Mouse (Mus musculus) ZHBTc4 (cell line): Measurements from ENCODE around the gene Trappc1.

Experiments used
- DNase-seq: peaks from one replicate; pipeline ENCODE4 v3.0.0-alpha.2; 2011; ENCODE audit warnings: low read depth, low spot score

Gene Trappc1

DNA sequence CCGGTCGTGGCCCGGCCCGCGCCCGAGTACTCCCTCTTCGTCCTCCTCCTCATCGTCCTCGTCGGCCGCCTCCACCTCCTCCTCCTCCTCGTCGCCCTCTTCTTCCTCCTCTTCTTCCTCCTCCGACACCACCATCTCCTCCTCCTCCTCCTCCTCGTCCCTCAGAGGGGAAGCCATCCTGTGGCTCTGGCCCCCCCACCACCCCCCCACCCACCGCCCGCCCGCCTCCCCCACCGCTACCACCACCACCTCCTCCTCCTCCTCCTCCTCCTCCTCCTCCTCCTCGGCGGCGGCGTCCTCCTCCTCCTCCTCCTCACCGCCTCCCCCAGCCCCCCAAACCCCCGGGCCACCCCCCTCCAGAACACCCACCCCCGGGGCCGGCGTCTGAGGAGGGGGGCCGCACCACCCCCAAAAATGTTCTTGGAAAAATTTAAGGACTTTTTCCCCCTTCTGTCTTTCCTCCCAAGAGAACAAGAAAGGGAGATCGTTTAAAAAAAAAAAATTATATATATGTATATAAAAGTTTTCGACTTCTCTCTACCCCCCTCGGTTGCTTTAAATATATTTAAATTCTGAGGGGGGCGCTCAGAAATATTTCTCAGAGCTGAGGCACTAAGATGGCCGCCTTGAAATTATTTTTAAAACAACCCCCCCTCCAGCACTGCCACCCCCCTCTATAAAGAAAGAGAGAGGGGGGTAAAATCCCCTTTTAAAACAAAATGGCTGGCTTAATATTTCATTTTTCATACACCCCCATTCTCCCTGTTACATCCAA lies 45.6 kb downstream of the Trappc1 start, which contains the start of gene Chd3:
TSS of gene Chd3 (minus strand) at position 192 of the 775 bp plus-strand sequence.
- no peak for DNase-seq

DNA sequence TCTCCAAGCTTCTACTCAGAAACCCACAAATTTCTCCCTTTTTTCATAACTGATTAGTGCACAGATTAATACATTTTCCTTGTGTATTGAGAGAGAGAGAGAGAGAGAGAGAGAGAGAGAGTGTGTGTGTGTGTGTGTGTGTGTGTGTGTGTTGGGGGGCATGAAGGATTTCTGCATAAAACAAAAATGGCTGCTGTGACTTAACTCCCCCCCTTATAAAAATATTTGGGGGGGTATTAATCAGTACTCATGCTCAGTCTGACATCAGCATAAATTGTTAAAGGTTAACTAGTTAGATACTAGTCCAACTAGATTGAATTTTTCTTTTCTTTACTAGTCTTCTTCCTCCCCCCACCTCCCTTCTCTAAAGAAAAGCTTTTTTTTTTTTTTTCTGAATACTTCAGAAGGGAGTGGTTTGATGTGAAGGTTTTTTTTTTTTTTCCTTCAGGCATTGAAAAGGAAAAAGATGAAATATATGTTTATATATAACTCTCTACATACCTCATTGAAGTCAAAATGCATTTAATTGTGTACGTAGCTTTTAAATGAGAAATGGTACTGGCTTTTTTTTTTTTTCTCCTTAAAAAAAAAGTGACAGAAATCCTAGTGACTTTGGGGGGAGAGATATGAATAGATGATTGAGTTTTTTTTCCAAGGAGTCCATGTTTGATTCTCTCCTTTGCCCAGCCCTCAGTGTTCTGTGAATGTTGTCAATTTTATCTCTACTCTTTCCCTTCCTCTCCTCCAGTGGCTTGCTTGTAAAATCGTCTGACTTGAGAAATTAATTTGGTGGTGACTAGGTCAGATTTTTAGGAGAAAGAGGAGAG lies 46.4 kb downstream of the Trappc1 start:
- DNase-seq: no peak

DNA sequence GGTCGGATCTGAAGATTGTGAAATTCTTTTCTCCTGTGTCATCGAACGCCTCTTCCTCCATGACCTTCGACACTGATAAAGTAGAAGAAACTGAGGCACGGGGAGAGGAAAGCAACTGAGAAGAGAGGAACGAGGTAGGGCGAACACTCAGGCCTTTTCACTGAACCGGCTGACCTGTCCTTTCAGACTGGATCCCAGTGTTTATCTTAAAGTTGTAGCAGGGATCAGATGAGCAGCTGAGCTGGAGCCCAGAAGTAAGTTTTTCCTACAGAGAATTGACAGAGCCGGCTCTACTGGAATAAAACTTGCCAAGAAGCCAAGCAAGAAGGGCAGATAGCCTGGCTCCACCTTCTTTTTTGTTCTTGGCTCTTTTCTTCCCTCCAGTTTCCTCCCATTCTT lies 47.0 kb downstream of the Trappc1 start:
- DNase-seq: no peak

DNA sequence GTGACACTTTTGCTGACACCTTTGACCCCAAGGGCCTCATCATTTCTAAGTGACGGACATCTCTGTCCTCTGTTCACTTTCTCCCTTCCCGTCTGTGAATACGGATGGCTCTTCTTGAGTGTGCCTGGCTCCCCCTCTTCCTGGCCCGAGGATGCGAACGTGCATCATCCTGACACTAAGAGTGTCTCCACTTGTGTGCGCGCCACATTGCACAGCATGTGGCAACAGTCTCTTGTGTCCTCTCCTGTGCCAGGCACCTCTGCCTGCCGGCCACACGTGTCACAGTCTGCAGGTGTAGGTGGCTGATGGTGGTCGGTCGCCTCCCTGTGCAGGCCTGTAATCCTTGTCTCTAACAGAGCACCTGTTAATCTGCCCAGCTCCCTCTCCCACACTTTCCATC lies 47.8 kb downstream of the Trappc1 start:
- DNase-seq: no peak

DNA sequence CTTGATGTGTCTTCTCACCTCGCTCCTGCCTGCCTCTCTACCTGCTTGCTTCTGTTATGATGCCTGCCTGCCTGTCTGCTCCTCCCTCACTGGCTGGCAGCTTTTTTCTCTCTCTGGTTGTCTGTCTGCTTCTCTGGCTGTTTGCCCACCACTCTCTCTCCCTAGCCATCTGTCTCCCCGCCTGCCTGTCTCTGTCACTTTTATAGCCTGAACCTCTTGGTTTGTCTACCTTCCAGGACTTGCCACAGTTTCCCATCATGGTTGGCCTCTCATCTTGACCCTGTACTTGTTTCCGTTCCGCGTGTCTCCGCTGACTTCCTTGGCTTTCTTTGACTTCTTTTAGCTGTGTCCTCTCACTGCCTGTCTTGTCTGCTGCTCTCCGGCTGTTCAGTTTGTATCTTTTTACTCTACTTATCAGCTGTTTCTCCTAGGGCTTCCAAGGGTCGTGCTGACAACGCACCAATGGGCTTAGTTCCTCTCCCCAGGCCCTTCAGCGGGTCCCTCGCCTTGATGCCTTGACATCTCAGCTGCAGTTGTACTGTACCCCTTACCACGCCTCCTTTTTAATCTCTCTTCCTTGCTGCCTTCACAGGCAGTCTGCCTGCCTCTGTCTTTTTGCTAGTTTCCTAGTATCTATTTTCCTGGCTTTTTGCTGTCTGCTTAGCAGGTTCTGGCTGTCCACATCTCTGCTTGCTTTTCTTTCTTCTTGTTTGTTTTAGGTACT lies 48.4 kb downstream of the Trappc1 start:
- DNase-seq: no peak

DNA sequence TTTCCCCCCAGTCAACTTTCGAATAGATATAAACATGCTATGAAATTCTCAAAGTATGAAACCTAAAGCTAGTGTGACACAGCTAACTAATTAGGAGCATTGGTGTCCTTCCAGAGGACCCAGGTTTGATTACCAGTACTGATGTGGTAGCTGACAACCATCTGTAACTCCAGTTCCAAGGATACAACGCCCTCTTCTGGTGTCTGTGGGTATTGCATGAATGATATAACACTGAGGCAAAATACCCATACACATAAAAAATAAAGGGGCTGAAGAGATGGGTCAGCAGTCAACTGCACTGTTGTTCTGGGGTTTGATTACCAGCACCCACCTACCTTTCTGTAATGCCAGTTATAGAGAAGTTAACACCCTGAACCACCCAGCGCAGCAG lies 49.0 kb downstream of the Trappc1 start:
- peak; percentile 69 for DNase-seq

DNA sequence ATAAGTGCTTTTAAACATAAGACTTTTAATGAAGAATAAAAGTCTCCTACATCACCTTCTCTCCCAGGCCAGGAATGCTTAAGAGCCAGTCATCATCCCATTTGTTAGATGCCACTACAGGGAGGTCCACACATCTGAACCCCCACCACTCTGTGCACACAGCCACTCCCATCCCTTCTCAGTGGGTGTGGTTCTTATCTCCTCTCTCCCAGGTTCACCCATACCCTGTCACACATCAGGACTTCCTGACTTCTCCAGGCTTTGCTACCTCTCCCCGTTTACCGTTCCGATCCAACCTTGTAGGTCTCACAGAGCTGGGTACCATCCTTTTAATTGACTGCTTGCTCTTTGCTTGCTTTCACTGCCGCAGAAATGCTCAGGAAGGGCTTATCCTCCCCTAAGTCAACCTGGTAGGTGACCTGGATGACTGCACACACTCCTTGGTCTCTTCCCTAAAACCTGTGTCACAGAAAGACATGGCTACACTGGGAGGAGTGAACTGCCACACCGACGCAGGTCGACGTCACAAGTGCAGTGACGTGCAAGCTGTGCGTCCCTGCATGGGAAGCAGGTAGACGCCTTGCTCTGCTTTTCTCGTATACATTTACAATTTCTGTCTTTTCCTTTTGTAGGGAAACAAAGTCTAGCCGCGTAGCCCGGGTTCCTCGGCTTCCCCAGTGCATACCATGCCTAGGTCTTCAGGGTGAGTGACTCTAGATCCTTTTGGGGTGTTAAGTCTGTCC lies 49.6 kb downstream of the Trappc1 start:
- peak; percentile 82 for DNase-seq
